Mouse (Mus musculus) forebrain, embryonic 14.5 days (tissue): ENCODE measurements at regions not wholly inside any gene's neighbourhood (a gene's known extent, or its start where the extent isn't known, plus 50 kb on each side); places are given as distances from the start of the nearest gene placed in this dataset.

Experiments used
- ATAC-seq: fragments of 200-750 bp; cut with Nextera tagmentation; 2 replicates; pipeline ENCODE4 v1.8.0; 2017; ENCODE audit warnings: mild to moderate bottlenecking, moderate library complexity
- DNase-seq: peaks from one replicate; pipeline ENCODE4 v3.0.0-alpha.2; 2015; ENCODE audit warnings: low spot score
- H3K27ac ChIP-seq: fragments of 300-500 bp; sonication (generic); 2 replicates; pipeline ENCODE4 v1.5.1; 2014; ENCODE audit warnings: low read depth, mild to moderate bottlenecking, control low read depth, low read length, moderate library complexity
- H3K27me3 ChIP-seq: fragments of 300-500 bp; sonication (generic); replicated peaks from 2 replicates; pipeline ENCODE4 v1.6.1; 2014; ENCODE audit warnings: low read length, control low read depth, mixed read lengths; ENCODE audit not compliant: control insufficient read depth, insufficient read depth
- H3K36me3 ChIP-seq: fragments of 300-500 bp; sonication (generic); 2 replicates; pipeline ENCODE4 v1.6.1; 2014; ENCODE audit warnings: low read length, control low read depth; ENCODE audit not compliant: control insufficient read depth, insufficient read depth
- H3K4me1 ChIP-seq: fragments of 300-500 bp; sonication (generic); 2 replicates; pipeline ENCODE4 v1.6.1; 2014; ENCODE audit warnings: antibody characterized with exemption, low read length, control low read depth; ENCODE audit not compliant: control insufficient read depth, insufficient read depth
- H3K4me2 ChIP-seq: fragments of 300-500 bp; sonication (generic); 2 replicates; pipeline ENCODE4 v1.6.1; 2014; ENCODE audit warnings: mild to moderate bottlenecking, control low read depth, low read length
- H3K4me3 ChIP-seq: fragments of 300-500 bp; sonication (generic); 2 replicates; pipeline ENCODE4 v1.5.1; 2014; ENCODE audit warnings: low read depth, low read length, control low read depth
- H3K9ac ChIP-seq: fragments of 300-500 bp; sonication (generic); 2 replicates; pipeline ENCODE4 v1.6.1; 2014; ENCODE audit warnings: mild to moderate bottlenecking, low read length, control low read depth, moderate library complexity
- H3K9me3 ChIP-seq: fragments of 300-500 bp; sonication (generic); replicated peaks from 2 replicates; pipeline ENCODE4 v1.6.1; 2016; ENCODE audit warnings: low read length, control low read depth, mixed read lengths; ENCODE audit not compliant: control insufficient read depth
- WGBS: fragments of 180-500 bp; shearing (Covaris S2); extraction: QIAGEN DNeasy Blood & Tissue Kit; methylation state at CpG from one replicate; pipeline ENCODE4 v1.1.7; 2014; 5-methylcytosine and 5-hydroxymethylcytosine counted together

DNA sequence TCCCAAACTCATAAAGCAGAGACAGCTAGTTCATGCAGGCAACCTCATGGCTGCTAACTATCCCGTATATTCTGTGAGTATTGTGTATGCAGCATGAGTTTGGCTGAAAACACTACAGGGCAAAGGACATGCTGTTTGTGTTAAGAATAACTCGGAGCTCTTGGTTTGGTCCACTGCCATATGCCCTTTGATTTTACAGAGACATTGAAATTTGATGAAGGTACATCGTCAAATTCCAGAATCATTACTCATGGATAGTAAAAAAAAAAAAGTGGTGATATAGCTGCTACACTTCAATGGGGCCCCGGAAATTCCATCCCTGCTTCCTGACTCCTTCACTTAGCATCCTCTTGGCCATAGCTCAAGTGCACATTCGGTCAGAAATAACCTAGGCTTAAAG lies 159.3 kb upstream of the Ccdc122 start:
- Histone ChIP-seq H3K4me2 (no peak overlapping the region), H3K27ac (no peak overlapping the region), H3K9me3 (no peaks in the 10 kb centered on the region), H3K4me3 (no peak overlapping the region), H3K4me1 (0 out of 2 replicates have a peak, but pooled peaks cover 4% of the 10 kb centered on the region), H3K9ac (no peak overlapping the region), H3K27me3 (no peaks in the 10 kb centered on the region), H3K36me3 (no peaks in the 10 kb centered on the region)
- DNase-seq = no peak
- 69% methylated on average over 5 of the region's 5 CpGs for WGBS
- ATAC-seq = no peak

DNA sequence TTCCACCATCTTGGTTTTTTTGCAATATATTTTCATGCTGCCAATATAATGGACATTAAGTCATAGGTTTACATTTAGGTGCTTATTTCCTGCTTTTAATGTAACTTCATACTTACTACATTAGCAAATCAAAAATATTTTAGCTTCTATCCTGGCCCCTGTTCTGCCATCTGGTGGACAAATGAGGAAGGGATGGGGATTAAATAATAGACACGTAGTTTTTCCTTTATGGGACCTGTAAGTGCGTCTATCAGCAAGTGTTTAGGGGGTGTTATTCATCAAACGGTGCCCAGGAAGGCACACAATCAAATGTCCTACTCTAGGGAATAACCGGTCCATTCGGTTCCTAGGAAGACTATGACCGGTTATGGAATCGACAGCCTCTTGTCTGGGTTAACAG lies 160.6 kb upstream of the Ccdc122 start:
- no peak overlapping the region for H3K9ac ChIP-seq
- 51% methylated on average over 7 of the region's 7 CpGs for WGBS
- no peak overlapping the region for H3K27ac ChIP-seq
- no peaks in the 10 kb centered on the region for H3K36me3 ChIP-seq
- peak; percentile 77 for DNase-seq
- H3K9me3 ChIP-seq = no peaks in the 10 kb centered on the region
- ATAC-seq = peak; percentile 44; the same call in 1 of the 2 replicates
- H3K27me3 ChIP-seq = no peaks in the 10 kb centered on the region
- H3K4me3 ChIP-seq = no peak overlapping the region
- H3K4me1 ChIP-seq = 0 out of 2 replicates have a peak, but pooled peaks cover 4% of the 10 kb centered on the region
- no peak overlapping the region for H3K4me2 ChIP-seq

DNA sequence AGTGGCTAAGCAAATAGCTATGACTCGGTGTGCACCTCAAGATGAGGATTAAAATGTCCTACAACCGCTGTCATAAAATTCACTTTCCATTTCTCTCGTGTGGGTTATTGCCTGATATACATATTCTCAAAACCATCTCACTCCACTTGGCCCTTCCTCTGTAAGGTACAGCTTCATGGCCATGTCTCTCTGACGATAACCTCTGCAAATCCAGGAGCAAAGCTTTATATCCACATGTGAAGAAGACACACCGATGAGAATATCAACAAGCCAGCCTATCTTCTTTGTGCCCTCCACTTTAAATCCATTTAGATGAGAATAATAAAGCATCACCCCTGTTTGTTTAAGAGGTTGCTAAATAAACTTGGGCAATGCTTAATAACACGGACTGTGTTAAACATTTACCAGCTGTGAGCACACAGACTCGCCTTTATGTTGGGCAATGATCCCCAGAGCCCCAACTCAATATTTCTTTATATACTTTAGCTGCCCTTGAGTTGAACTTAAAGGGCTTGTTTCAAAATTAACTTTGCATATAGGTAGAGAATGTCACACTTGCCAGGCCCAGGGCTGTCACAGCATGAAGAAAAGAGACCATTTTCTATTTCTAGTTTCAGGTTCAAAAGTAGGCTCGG lies 161.2 kb upstream of the Ccdc122 start:
- Histone ChIP-seq H3K27ac (peak overlapping the region; percentile 29; the same call in 1 of the 2 replicates), H3K9ac (no peak overlapping the region), H3K36me3 (no peaks in the 10 kb centered on the region), H3K9me3 (no peaks in the 10 kb centered on the region), H3K4me1 (0 out of 2 replicates have a peak, but pooled peaks cover 4% of the 10 kb centered on the region), H3K4me3 (no peak overlapping the region), H3K27me3 (no peaks in the 10 kb centered on the region), H3K4me2 (no peak overlapping the region)
- DNase-seq (no peak), ATAC-seq (no peak)
- 59% methylated on average over 8 of the region's 8 CpGs for WGBS

DNA sequence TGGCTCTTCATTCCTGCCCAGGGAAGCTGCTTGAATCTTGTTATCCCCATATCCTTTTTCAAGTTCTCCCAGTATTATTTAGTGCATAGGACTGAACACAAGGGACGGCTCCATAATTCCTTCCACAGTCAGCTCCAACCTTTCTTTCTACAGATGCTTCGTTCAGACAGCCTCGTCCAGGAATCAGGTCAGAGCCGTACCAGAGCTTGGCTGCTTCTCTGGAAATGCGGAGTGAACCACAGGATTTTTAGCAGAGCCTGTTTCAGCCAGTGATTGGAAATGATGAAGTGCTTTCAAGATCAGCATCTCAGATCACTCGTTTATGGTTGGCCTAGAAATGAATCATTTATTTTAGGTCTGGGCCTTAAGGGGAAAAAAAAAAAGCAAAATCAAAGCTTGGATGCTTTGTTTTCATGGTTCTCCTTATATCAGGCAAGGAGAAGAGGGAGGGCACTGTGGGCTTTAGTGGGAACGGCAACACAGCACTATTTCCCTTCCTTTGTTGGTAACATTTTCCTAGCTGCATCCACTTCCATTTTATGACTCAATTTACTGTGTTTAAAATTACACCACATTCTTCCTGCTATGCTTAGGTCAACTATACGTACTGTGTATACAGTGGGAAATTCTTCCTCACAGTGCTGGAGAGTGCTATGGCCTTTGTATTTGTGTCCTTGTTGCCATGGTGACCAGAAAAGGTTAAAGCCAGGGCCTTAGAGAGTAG lies 161.9 kb upstream of the Ccdc122 start:
- Histone ChIP-seq H3K9me3 (no peaks in the 10 kb centered on the region), H3K4me3 (no peak overlapping the region), H3K36me3 (no peaks in the 10 kb centered on the region), H3K9ac (peak overlapping the region; percentile 2; the same call in 1 of the 2 replicates), H3K27me3 (no peaks in the 10 kb centered on the region), H3K4me2 (no peak overlapping the region), H3K4me1 (0 out of 2 replicates have a peak, but pooled peaks cover 4% of the 10 kb centered on the region), H3K27ac (0 out of 2 replicates have a peak overlapping the region, but pooled peaks have one; percentile 29)
- peak; percentile 67 for DNase-seq
- peak; percentile 81 for ATAC-seq
- 38% methylated on average over 8 of the region's 8 CpGs for WGBS

DNA sequence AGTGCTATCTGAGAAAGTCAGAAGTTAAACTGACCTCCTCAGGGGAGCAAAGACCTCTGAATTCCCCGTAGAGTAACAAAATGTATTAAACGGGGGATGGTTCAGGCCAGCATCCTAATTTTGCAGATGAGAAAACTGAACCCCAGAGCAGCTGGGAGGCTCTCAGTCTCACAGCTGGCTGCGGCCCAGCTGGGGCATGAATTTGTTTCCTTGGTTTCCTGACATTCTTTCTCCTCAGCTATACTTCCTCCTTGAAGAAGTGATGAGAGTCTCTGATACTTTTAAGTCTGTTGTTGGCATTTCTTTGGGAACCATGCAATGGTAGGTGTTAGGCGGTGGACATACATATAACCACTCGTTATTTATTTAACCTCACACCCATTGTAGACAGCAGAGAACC lies 162.9 kb upstream of the Ccdc122 start:
- no peaks in the 10 kb centered on the region for H3K27me3 ChIP-seq
- no peak for DNase-seq
- 0 out of 2 replicates have a peak, but pooled peaks cover 4% of the 10 kb centered on the region for H3K4me1 ChIP-seq
- no peak overlapping the region for H3K9ac ChIP-seq
- no peak overlapping the region for H3K4me3 ChIP-seq
- H3K9me3 ChIP-seq = no peaks in the 10 kb centered on the region
- H3K27ac ChIP-seq = no peak overlapping the region
- 81% methylated on average over 5 of the region's 5 CpGs for WGBS
- no peak for ATAC-seq
- no peaks in the 10 kb centered on the region for H3K36me3 ChIP-seq
- no peak overlapping the region for H3K4me2 ChIP-seq

DNA sequence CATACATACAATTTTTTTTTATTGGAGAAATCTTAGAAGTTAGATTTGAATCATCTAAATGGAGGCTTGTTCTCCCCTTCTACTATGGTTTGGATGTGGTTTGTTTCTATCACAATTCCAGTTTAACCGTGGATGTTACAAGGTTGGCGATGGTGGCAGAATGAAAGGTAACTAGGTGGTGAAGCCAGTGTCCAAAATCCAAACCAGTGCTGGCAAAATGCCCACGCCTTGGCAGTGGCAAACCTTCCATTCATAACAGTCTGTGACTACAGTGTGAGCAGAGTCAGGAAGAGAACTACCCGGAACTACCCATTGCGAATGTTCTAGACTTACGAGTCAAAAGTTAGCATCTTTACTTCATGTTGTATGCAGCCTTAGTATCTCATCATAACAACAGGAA lies 163.6 kb upstream of the Ccdc122 start:
- no peak for ATAC-seq
- 94% methylated on average over 6 of the region's 6 CpGs for WGBS

DNA sequence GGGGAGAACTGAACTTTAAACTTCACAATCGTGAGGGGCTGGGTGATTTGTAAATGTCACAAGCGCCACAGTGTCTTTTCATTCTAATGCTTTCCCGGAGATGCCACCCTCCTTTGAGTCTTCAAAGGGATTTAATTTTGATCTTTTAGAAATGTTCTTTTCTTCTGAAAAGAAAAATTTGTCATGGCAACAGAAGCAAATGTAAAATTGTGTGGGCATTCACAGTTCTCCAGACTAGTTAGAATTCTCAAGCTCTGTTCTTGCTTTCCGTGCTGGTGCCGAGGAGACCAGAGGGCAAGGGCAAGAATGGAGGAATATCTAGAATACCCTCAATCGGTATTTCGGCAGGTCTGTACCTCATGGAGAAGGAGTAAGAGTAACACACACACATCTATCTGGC lies 164.1 kb upstream of the Ccdc122 start:
- 92% methylated on average over 7 of the region's 7 CpGs for WGBS
- Histone ChIP-seq H3K27me3 (no peaks in the 10 kb centered on the region), H3K36me3 (no peaks in the 10 kb centered on the region), H3K4me3 (no peak overlapping the region), H3K9me3 (no peaks in the 10 kb centered on the region), H3K9ac (no peak overlapping the region), H3K4me1 (0 out of 2 replicates have a peak, but pooled peaks cover 4% of the 10 kb centered on the region), H3K27ac (no peak overlapping the region), H3K4me2 (no peak overlapping the region)
- ATAC-seq (no peak), DNase-seq (no peak)

More for the DNA sequence above, 163.6 kb upstream of the Ccdc122 start:
- DNase-seq = no peak
- Histone ChIP-seq H3K4me2 (no peak overlapping the region), H3K27ac (no peak overlapping the region), H3K27me3 (no peaks in the 10 kb centered on the region), H3K4me3 (no peak overlapping the region), H3K4me1 (0 out of 2 replicates have a peak, but pooled peaks cover 4% of the 10 kb centered on the region), H3K36me3 (no peaks in the 10 kb centered on the region), H3K9me3 (no peaks in the 10 kb centered on the region), H3K9ac (no peak overlapping the region)

DNA sequence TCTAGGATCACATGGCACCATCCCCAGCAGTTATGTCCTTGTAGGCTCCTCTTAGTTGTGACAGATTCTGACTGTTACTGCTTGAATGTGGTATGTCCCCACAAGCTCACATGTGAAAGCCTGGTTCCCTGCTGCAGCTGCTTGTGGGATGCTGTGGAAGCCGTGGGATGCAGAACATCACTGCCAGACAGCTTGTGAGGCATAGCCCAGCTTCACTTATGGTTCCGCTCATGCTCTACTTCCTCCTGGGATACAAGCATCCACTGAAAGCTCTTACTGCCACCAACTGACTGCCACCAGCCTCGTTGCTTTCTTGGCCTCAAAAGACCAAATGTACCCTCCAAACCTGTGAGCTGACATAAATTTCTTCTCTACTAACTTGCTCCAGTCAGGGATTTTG lies 167.7 kb upstream of the Ccdc122 start:
- Histone ChIP-seq H3K27ac (no peak overlapping the region), H3K4me3 (no peak overlapping the region), H3K9ac (no peak overlapping the region), H3K9me3 (no peaks in the 10 kb centered on the region), H3K4me1 (no peaks in the 10 kb centered on the region), H3K27me3 (no peaks in the 10 kb centered on the region), H3K36me3 (no peaks in the 10 kb centered on the region), H3K4me2 (no peak overlapping the region)
- DNase-seq = no peak
- no peak for ATAC-seq
- WGBS = 95% methylated on average over 3 of the region's 3 CpGs

DNA sequence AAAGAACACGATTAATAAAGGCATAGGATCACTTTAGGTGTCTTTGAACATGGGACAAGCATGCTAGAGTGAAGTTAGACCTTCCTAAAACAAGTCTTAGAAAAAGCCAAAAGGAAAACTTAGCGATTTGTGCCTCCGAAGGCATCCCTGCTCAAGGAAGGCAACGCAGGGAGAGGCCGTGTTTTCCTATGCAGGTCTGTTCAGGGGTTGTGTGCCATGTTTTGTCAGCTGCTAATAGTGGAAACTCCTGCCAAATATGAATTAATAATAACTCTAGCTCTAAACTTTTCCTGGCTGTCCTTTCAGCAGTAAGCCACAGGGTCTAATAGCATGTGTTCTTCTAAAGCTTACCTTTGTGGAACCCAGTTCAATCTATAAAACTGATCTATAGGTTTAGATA lies 168.4 kb upstream of the Ccdc122 start:
- H3K4me2 ChIP-seq = no peak overlapping the region
- no peak overlapping the region for H3K9ac ChIP-seq
- H3K9me3 ChIP-seq = no peaks in the 10 kb centered on the region
- no peaks in the 10 kb centered on the region for H3K27me3 ChIP-seq
- DNase-seq (no peak), ATAC-seq (no peak)
- 94% methylated on average over 5 of the region's 5 CpGs for WGBS
- H3K4me1 ChIP-seq = no peaks in the 10 kb centered on the region
- H3K4me3 ChIP-seq = no peak overlapping the region
- no peak overlapping the region for H3K27ac ChIP-seq
- no peaks in the 10 kb centered on the region for H3K36me3 ChIP-seq
